Mouse (Mus musculus) olfactory bulb, adult 2 months (tissue): ENCODE data around the gene Ugt1a1.

Experiments used
- CTCF ChIP-seq: fragments of 200-500 bp; IDR thresholded peaks from 2 replicates; pipeline ENCODE4 v1.5.1; 2012; ENCODE audit warnings: low read depth, mild to moderate bottlenecking, low read length, moderate library complexity; ENCODE audit not compliant: insufficient read depth
- POLR2A ChIP-seq: fragments of 200-500 bp; IDR thresholded peaks from 2 replicates; pipeline ENCODE4 v1.6.1; 2012; ENCODE audit warnings: mild to moderate bottlenecking, low read depth, low read length, moderate library complexity; ENCODE audit not compliant: insufficient read depth

- TF ChIP-seq POLR2A, result no peak
- no peak for TF ChIP-seq CTCF
These were observed 52.0 kb downstream of the Ugt1a1 start for GRCm38 (mm10) chr1:88263778-88264177.
